Mouse (Mus musculus): Measurements from ENCODE around the gene Vmn1r211. TPM values are rescaled to one million over a fixed set of nuclear protein-coding genes. Genes with fewer than 3 reads are reported as not detected.
"Not testable (repeated sequence)": the region's sequence is repeated elsewhere in the genome, so short reads cannot be mapped to it uniquely, and the experiment has no call there.

Vmn1r211 gene
- total RNA-seq (2021) (not detected), polyA plus RNA-seq (2012; rRNA removed) (not detected in 2 replicates)
- long read RNA-seq, result 0 reads

GRCm38 (mm10) chr13:22857461-22857860 is at the start of gene Vmn1r211:
Gene Vmn1r211, minus strand, starts transcription at chr13:22857561.
- DNase-seq, result no peak

DNA sequence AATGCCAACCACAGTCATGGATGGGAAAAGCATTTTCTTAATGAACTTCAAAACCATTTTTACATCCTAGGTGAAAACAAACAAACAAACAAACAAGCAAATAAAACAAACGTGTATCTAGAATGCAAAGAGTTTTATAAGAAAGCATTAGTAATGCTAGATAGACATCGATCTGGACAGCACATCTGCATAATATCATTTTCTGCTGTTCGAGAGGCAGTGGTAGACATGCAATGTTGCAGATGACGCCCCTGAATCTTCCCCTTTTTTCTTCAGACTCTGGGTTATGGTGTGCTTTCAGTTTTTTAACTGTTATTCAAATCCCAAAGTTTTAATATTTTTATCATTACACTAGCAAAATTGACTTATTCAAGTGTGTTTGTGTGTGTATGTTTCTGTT is 26.7 kb upstream of the Vmn1r211 start, which contains the start of gene Vmn1r212:
Vmn1r212 (minus strand) TSS at position 101 of the 400 bp plus-strand sequence.
- DNase-seq, result no peak

- DNase-seq, result no peak
Observed at GRCm38 (mm10) chr13:22879257-22879656, 21.9 kb upstream of the Vmn1r211 start.

DNA sequence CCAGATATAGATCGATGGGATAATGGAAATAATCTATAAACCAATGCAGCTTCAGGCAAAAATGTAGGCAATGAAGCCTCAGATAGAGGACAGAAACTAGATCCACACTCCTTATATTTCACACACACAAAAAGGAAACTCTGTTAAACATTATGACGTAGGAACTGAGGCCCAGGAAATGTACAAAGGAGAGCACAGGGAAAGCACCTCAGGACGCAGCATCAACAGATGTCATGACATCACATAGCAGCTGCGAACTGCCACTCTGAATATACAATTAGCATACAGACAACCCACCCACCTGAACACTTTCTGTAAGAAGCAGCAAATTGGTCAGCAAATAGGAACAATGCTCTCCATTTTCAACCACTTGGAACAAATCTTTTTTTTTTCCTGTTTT is 2.6 kb downstream of the Vmn1r211 start:
- no peak for DNase-seq

- DNase-seq, result no peak
Observed at GRCm38 (mm10) chr13:22846798-22847197, 10.6 kb downstream of the Vmn1r211 start.

GRCm38 (mm10) chr13:22844304-22844703 is 13.1 kb downstream of the Vmn1r211 start:
- DNase-seq, result not testable (repeated sequence)

- DNase-seq, result no peak
Observed at GRCm38 (mm10) chr13:22831248-22831647, 26.1 kb downstream of the Vmn1r211 start, which contains the start of gene Vmn1r210. Gene Vmn1r210, minus strand, starts transcription at chr13:22831348.

DNA sequence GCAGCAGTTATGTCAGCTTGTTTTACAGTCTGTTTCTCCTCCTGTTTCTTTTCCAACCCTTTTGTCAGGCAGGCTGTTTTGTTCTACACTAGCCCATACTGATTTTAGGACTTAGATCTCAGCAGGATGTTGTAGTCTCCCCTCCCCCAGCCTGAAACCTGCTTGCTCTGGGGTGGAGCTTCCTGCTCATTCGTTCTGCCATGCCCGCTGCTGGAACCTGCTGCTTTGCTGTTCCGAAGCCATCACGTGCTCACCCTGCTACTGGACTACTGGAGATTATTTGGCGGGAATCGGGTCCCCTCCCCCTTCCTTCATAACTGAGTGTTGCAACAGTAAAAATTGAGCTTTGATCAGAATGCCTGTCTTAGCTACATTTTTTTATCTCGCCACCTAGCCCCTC is 28.0 kb downstream of the Vmn1r211 start:
- not testable (repeated sequence) for DNase-seq

DNA sequence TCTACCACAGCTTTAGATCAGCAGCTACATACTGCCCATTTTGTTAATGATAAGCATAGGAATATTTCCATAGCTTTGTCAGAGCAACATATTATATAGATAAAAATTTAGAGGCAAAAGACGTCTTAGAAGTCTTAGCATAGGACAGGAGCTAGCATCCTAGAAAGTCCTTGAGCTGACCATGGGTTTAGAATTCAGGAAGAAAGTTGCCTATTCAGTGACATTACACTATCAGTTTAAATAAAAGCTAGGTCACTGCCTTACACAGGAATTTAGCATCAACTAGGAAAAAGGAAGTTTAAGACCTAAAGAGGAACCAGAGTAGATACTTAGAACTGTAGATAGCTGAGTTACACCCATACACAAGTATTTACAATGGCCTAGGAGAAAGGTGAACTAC is 35.8 kb downstream of the Vmn1r211 start:
- DNase-seq, result not testable (repeated sequence)

DNA sequence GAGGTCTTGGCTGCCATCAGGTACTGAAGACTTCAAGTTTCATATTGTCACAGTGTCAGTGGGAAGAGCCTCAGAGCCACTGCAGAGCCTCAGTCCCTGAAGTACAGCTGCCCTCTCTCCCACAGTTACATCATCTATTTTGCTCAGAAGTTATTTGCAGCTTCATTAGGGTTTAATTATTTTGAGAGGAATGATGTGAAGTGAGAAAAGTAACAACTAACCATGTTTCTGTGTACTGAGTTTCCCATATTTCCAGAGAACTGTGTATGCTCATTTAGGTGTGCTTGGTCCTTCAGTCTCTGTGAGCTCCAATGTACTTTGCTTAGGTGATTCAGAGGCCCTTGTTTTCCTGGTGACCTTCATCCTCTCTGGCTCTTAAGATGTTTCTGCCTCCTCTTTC is 47.8 kb downstream of the Vmn1r211 start, which contains the start of gene Vmn1r209:
Vmn1r209 (minus strand) TSS at position 101 of the 400 bp plus-strand sequence.
- not testable (repeated sequence) for DNase-seq

Other genes starting within 250 kb of the Vmn1r211 start
- gene Vmn1r206, start 233.3 kb downstream of the Vmn1r211 start, total RNA-seq (2021), result not detected
- gene Vmn1r206, start 233.3 kb downstream of the Vmn1r211 start, polyA plus RNA-seq (2012; rRNA removed), result not detected in 2 replicates
- not detected for gene Vmn1r207-ps, start 127.9 kb downstream of the Vmn1r211 start, total RNA-seq (2021)
- gene Vmn1r207-ps, start 127.9 kb downstream of the Vmn1r211 start, polyA plus RNA-seq (2012; rRNA removed), result not detected in 2 replicates
- gene Vmn1r208, start 80.2 kb downstream of the Vmn1r211 start, total RNA-seq (2021), result not detected
- not detected in 2 replicates for gene Vmn1r208, start 80.2 kb downstream of the Vmn1r211 start, polyA plus RNA-seq (2012; rRNA removed)
- not detected for gene Vmn1r209, start 47.9 kb downstream of the Vmn1r211 start, total RNA-seq (2021)
- gene Vmn1r209, start 47.9 kb downstream of the Vmn1r211 start, polyA plus RNA-seq (2012; rRNA removed), result not detected in 2 replicates
- not detected for gene Vmn1r210, start 26.2 kb downstream of the Vmn1r211 start, total RNA-seq (2021)
- gene Vmn1r210, start 26.2 kb downstream of the Vmn1r211 start, polyA plus RNA-seq (2012; rRNA removed), result not detected in 2 replicates
- gene Vmn1r212, start 26.6 kb upstream of the Vmn1r211 start, total RNA-seq (2021), result not detected
- gene Vmn1r212, start 26.6 kb upstream of the Vmn1r211 start, polyA plus RNA-seq (2012; rRNA removed), result not detected in 2 replicates
- gene Vmn1r213, start 150.1 kb upstream of the Vmn1r211 start, total RNA-seq (2021), result not detected
- not detected in 2 replicates for gene Vmn1r213, start 150.1 kb upstream of the Vmn1r211 start, polyA plus RNA-seq (2012; rRNA removed)
- not detected for gene Vmn1r214, start 172.9 kb upstream of the Vmn1r211 start, total RNA-seq (2021)
- gene Vmn1r214, start 172.9 kb upstream of the Vmn1r211 start, polyA plus RNA-seq (2012; rRNA removed), result not detected in 2 replicates
- gene Vmn1r215, start 210.5 kb upstream of the Vmn1r211 start, total RNA-seq (2021), result not detected
- gene Vmn1r215, start 210.5 kb upstream of the Vmn1r211 start, polyA plus RNA-seq (2012; rRNA removed), result not detected in 2 replicates

All from adrenal gland, adult 2 months (tissue).